Mouse (Mus musculus): ENCODE measurements around the gene Hes7.
A peak's percentile ranks its signal among the peaks of the same experiment; 100 is the strongest.

- TF ChIP-seq CTCF (IDR thresholded peaks at IDR 0.05; ENCODE audit: low read depth) (0 out of 2 replicates have a peak, but pooled peaks have one; percentile 10), EP300 (optimal IDR thresholded peaks at IDR 0.05) (no peak)
Observed at GRCm38 (mm10) chr11:69088856-69089615, 31.2 kb upstream of the Hes7 start.

Measured in stomach, postnatal 0 days (tissue).